Mouse (Mus musculus) MEL-GATA-1-ER (cell line): Measurements from ENCODE around the gene Acvr1.

Source experiments
- DNase-seq: peaks from one replicate; pipeline ENCODE4 v3.0.0-alpha.2; 2012; ENCODE audit warnings: low read depth; ENCODE audit errors: extremely low read depth

Gene Acvr1

DNA sequence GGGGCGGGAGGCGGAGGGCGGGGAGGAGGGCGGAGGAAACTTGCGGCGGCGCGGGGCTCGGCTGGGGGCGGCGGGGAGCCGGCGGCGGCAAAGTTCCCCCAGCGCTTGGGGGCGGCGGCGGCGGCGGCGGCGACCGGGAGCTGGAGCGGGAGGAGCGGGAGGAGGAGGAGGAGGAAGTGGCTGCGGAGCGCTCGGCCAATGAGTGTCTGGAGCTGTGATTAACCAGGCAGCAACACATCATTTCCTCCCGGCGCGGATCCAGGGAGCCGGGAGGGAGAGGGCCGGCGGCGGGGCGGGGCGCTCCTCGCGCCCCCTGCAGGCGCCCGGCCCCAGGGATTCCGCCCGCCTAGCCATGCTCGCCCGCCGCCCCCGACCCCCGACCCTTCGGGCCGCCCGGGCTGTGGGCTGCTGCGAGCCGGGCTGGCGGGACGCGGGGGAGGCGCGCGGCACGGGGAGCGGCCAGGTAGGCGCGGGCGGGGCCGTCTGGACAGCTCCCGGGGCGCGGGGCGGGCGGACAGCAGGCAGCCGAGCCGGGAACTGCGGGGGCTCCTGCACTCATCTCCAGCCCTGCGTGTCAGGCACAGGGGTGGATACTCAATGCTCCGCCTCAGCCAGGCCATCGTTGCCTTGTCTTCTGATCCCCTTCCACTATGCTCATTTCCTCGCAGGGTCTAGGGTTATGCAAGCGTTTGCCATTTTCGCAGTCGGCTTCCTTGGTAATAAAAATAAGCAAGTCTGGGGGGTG lies at the start of gene Acvr1, which contains the start of gene Upp2:
Acvr1 (minus strand) TSS at position 92 of the 745 bp plus-strand sequence.
Upp2 (plus strand) TSS at position 233 of the 745 bp plus-strand sequence.
- DNase-seq, result no peak

DNA sequence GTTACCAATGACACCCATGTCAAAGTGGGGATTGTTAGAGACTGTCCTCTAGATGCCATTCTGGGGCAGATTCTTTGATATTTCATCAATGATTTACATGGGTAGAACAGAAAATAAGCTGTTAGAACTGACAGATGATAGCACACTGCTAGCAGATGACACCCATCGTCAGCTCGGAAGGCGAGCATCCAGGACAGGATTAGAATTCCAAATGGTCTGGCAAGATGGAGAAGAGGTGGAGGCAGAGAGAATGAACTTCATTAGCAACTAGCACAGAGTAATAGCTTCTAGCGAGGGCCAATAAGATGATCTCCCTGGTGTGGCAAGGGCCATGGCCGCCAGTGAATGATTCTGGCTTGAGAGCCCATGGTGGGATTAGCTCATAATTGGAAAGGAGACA lies 48.8 kb upstream of the Acvr1 start:
- DNase-seq, result no peak

DNA sequence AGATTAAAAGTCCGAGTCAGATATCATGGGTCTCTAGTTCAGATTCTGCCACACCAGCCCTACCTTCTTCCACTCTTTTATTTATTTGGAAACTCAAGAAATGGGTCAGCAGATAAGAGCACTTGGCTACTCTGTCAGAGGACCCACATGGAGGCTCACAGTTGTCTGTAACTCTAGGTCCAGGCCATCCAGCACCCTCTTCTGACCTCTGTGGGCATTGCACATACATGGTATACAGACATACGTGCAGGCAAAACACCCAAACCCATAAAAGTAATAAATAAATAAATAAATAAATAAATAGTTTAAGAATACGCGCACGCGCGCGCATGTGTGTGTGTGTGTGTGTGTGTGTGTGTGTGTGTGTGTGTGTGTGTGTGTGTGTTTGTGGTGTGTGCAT lies 47.9 kb upstream of the Acvr1 start:
- DNase-seq, result no peak

DNA sequence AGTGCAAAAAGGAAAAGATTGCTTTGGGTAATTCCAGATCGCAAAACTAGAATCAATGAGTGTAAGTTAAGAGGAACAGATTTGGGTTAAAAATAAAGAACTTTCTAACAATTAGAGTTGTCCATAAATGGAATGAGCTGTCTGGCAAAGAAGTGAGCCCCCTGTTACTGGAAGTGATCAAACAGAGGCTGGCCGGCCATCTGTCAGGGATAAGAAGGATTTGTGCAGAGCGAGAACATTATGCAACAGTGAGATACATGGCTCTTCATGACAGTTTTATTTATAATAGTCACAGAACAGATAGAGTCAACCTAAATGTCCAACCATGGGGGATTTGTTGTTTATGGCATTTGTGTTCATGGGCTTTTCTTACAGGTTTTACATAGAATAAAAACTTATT lies 46.8 kb upstream of the Acvr1 start:
- DNase-seq, result no peak

DNA sequence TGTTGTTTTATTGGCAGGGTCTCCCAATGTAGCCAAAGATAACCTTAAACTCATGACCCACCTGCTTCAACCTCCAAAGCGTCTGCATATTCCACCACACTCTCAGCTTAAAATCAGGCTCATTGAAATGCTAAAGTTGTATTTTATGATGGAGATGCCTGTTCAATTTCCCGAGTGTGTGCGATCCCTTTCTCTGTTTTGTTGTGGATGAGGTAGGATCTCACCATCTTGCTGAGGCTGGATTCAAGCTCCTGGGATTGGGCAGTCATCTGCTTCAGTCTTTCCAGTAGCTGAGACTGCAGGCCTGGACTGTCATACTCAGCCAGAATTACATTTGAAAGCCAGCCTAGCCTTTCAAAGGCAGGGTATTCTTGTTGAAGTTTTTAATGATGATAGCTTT lies 37.8 kb upstream of the Acvr1 start:
- DNase-seq, result no peak

DNA sequence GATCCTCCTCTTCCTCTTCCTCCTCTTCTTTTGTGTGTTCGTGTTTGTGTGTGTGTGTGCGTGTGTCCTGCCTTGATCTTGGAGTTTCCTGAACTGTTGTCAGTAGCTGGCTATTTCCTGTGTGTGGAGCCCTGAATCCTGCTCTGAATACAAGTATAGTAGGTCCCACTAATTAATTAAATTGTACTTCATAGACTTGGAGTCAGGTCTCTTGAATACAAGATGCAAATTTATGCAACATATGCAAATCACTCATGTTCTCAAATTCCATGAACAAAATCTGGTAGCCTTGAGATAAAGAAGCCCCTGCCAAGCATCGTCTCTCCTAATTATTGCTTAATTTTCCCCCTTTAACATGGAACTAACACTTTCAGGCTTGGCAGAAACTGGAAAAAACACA lies 36.4 kb upstream of the Acvr1 start:
- DNase-seq, result no peak

DNA sequence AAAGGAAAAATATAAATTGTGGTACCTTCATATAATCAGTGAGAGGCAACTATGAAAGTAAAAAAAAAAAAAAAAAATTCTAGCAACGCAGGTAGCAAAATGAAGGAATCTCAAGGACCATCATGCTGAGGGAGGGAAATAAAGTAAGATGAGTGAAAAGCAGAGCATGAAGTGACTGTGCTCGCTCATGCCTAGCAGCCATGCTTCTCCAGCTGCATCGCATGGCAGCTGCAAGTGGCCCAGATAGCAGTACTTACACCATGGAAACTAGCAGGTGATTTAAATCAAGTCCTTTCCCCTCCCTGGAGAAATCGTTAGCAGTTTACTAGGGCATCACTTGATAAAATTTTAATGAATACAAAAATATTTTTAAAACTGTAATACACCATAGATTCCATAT lies 34.4 kb upstream of the Acvr1 start:
- DNase-seq, result no peak

DNA sequence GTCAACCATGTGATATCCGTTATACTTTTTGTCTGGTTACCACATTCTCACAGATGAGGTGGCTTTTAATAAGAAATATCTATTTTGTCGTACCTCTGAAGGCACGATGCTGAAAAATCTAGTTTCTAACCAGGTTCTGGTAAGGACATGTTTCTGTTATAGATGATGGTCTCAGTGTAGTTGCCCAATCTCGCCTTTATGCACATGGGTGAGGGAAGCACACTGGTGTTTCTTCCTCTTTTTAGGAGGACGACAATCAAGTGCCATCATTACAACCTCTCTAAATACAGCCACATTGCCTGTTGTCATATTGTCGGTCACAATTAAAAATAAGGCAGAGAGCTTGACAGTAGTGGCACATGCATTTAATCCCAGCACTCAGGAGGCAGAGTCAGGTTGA lies 32.7 kb upstream of the Acvr1 start:
- DNase-seq, result no peak

DNA sequence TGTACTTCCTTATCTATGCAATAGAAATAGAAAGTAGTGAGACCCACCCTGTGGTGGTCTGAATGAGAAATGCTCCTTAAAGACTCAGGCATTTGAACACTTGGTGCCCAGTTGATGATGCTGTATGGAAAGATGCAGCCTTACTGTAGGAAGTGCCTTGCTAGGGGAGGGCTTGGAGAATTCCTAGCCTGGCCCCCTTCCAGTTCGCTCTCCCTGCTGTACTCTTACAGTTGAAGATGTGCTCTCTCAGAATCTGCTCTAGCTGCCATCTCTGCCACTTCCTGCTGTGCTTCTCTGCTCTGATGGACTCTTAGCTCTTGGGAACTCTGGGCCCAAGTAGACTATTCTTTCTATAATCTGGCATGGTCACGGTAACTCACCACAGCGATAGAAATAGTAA lies 30.6 kb upstream of the Acvr1 start:
- no peak for DNase-seq

DNA sequence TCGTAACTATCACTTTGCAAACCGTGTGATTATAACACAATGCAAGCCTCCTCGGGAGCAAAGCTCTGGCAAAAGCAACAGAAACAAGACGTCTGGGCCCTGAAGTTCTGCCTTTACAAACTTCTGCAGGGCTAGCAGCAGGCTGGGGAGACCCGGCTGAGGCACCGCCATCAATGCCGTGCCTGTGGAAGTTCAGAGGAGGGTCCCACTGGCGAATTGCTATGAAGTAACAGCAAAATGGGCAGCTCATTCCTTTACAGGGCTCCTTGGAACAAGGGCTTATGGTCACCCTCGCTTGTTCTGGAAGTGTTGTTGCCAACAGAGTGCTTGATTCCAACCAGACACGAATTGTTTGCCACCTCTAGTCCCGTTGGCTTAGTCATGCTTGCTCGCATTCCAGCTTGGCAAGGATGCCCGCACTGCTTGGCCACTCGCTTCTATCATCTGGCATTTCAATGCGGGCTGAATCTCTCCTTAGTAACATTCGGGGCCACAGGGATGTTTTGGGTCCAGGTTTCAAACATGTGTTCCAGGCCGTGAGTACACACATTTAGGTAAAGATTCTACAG lies 29.9 kb upstream of the Acvr1 start:
- no peak for DNase-seq

DNA sequence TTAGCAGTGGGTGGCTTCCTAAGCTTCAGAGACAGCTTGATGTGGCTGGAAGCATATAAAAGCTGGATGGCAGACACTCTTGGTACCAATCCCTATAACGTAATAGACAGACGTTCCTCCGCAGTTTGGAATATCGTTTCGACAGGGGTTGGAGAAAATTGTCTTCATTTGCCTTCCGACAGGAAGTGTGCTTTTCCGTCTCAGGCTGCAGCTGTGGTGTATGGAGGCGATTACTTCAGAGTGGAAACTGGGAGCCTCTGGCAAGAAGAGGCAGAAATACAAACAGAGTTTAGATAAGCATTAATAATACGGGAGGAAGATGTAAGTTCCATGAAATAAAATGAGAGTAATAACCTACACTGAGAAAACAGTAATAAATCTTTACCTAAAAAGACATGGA lies 28.4 kb upstream of the Acvr1 start:
- DNase-seq, result no peak

DNA sequence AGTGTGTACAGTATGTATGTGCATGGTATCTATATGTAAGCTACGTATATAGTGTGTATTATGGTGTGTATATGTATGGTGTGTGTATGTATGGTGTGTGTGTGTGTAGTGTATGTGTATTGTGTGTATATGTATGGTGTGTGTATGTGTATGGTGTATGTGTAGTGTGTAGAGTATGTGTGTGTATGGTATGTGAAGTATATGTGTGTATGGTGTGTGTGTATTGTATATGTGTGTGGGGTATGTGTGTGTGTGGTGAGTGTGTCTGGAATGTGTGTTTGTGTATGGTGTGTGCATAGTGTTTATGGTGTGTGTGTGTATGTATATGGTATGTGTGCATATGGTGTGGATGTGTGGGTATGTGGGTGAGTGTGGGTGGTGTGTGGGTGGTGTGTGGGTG lies 23.1 kb upstream of the Acvr1 start:
- no peak for DNase-seq

DNA sequence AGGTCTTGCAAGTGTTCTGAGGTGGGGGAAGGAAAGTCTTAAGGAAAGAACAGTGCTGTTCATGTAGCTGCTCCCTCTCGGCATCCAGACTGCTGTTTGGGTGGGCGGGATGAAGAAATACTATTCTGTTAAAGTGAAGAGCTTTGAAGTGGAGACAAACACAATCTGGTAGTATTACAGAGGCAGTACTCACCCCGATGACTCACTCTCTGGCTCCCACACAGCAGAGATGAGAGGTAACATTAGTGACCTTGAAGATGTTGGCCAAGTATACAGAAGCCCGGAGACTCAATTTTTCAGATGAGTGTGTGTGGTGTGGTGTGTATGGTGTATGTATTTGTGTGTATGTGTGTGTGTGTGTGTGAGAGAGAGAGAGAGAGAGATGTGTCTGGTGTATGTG lies 22.7 kb upstream of the Acvr1 start:
- no peak for DNase-seq

DNA sequence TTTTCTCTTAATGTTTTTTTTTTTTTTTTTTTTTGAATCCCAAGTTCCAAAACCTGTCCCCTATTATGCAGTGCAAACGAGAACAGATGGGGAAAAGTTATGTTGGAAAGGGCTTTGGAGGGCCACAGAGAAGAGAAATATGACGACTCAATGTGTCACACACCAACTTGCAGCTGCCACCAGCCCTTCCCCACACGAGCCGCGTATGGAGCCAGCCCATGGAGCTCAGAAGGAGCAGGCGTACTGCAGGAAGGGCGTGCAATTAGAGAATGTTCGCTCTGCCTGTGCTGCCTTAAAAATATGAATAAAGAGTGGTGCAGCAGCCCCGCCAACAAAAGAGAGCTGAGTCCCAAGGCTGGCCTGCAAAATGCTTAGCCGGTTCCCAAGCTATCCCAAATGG lies 19.4 kb upstream of the Acvr1 start:
- DNase-seq, result no peak

DNA sequence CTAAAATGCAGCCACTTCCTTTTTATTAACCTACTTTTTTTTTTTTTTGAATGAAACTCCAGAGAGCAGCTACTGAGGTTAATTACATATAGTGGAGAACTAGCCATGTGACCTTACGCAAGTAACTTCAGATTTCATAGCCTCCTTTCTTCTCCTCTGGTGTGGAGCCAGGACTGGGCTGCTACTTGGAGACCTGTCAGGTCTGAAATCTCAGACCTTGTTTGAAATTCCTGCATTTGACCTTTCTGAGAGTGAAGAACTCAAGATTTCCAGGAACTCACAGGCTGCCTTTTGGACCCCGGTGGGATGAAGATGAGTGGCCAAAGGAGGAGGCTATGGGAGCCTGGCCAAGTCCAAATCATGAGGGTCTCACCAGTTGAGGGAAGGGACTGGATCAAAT lies 7.2 kb upstream of the Acvr1 start:
- no peak for DNase-seq

DNA sequence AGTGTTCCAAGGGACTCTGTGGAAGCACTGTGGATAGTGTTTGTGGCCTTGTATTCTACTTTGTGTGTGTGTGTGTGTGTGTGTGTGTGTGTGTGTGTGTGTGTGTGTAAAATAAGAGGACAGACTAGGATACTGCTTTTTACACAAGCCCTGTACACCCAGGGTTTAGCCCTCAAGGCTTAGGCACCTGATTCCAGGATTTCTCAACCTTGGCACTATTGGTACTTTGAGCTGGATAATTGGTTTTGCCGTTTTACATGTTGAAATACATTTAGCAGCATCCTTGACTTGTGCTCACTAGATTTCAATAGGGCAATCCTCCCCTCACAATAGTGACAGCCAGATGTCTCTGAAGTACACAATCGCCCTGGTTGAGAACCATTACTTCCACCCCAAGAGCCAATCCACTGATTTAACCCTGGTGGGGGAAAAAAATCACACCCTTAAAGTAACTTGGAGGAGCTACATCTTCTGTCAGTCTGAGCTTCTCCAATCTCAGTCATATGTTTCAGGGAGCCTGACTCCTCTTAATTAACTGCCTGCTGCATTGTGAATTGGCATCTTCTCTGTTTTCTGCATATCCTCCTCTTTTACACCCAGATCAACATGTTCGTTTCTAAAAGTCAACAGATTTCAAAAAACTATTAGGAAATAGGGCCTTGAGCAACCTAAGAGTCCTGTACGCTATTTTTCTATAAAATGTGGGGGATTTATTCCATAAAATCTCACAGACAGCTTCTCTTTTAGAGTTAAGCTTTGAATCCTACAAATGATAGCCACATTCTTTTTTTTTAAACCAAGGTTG lies 2.1 kb upstream of the Acvr1 start:
- no peak for DNase-seq

DNA sequence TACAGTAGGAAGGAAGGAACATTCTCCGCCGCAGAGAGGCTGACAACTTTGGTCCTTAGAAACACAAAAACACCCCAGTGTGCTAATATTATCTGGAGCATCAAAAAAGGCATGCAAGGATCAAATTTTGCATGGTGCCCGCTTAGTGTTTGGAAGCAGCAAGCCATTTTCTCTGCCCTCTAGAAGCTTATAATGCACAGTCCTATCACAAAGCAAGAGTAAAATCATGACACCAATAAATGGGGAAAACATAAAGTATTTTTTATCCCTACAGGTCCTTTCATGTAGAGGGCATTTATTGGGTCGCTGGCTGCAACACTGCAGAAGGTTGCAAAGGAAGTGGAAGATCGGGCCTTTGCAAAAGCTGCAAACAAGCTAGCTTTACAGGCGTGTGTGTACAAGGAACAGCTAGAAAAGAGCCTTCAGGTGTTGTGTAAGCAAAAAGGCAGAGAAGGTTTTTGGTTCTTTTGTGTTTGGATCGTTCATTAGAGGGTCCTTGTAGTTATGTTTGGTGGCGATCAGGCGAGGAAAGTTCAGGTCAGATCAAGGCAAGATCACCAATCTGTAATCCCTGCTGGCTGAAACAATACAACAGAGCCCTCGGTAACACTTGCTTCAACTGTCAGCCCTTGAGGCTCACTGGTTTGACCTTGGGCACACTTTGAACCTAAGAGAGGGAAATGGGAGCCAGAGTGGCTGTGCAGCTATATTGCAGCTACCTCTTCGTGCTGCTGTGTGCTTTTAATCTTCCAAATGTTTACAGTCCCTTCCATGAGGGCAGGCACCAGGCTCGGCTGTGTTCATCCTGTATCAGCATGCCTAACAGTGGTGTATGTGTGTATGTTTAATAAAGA lies 1.1 kb upstream of the Acvr1 start:
- no peak for DNase-seq

DNA sequence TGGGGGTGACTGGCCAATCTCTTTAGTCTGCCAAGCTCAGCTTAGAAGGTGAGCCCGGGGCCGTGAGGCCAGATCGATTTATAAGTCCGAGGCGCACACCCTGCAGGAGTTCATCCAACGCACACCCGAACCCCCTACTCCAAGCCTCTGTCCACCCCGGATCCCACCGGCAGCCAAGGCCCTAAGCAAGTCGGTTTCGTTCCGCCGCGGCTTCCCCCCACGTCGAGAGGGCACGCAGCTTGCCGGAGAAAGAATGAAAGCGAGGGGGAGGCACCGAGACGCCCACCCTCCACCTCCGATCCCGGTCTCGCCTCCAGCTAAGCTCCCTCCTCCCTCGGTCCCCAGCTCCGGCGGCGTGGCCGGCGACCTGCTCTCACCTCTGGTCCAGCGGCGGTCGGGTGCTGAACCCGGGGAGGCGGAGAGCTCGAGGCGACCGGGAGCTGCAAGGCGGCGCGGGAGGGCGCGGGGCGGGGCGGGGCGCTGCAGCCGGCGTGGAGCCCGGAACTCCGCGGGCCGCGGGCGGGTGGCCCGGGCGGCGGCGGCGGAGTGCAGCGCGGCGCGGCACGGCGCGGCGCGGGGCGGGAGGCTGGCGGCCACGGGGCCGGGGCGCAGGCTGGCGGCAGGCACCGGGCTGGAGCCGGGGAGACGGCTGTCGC lies 419 bp downstream of the Acvr1 start:
- no peak for DNase-seq

DNA sequence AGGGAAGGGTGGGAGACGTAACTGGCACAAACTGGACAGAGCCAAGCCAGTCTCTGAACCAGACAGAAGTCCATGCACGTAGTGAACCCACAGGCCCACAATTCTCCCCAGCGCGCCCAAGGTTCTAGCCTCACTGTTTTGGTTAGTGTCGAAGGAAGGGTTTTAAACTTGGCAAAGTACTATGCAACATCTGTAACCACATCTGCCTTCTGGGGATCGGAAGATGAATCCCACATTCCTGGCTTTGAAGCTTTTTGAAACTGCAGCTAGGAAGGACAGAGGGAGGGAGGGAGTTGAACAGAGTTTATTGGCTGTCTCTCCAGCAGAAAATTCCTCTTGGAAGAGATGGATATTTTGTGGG lies 928 bp downstream of the Acvr1 start:
- DNase-seq, result no peak

DNA sequence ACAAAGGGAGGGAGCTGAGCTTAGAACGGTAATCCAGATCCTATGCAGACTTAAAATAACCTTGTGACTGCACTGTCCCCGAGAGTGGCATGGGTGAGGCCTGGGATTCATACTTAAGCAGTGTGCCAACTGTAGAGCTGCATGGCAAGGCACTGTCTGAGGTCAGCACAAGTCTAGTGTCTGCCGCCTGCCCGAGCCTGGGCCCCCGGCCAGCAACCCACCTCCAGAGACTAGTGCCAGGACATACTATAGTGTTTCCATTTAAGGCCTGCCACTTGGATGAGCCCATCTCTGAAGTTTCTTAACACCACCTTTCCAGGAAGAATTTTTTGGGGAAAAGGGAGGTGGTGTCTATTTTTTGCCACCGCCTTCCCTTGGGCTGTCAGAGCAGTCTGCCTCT lies 1.7 kb downstream of the Acvr1 start:
- DNase-seq, result no peak

DNA sequence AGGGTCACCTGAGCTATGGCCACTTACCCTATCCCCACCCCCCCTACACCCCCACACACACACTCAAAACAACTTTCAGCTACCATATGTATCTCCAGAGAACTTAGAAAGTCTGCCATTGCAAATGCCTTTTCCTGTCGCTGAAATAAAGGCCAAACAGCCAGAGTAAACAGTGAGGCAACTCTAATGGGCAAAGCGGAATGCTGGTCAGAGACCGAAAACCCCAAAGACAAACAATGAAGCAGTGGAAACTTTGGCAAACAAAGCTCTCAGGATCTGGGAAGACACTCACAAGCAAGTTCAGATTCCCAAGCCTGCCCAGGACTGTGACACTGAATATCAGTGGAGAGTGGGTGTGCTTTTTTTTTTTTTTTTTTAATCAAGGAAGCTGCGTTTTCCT lies 4.8 kb downstream of the Acvr1 start:
- no peak for DNase-seq
